Mouse (Mus musculus): ENCODE results near the gene Ripply2.

GRCm38 (mm10) chr9:87021778-87022523 is 6.6 kb downstream of the Ripply2 start, which contains the start of gene Cyb5r4:
- TF ChIP-seq CTCF (IDR thresholded peaks at IDR 0.05; ENCODE audit: low read depth) (no peak), EP300 (IDR thresholded peaks at IDR 0.05; ENCODE audit: low read depth) (no peak)

Measured in liver, embryonic 14.5 days (tissue).